Mouse (Mus musculus) heart, adult 9 months (tissue): ENCODE measurements at regions not wholly inside any gene's neighbourhood (a gene's known extent, or its start where the extent isn't known, plus 50 kb on each side); places are given as distances from the start of the nearest gene placed in this dataset.
A peak's percentile ranks its signal among the peaks of the same experiment; 100 is the strongest.

Source experiments
- DNase-seq, 2 experiments: peaks; one replicate each; pipeline ENCODE4 v3.0.0; 2022; ENCODE audit warnings: low spot score in 2 of 2

DNA sequence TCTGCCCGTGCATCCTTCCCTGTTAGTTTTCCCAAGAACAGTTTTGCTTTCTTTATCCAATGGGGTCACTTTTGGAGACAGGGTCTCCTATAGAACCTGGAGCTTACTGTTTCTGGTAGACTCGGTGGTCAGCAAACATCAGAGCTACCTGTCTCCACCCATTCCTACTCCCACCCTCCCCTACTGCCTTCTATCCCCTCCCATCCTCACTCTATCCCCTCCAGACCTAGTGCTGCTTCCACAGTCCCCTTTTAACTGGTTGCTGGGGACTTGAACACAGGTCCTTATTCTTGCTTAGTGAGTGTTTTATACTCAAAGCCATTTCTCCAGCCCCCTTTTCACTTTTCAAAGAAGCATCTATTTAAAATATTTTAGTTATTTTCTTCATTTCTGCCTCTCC lies 189.4 kb upstream of the Fat4 start:
- DNase-seq = no peak

DNA sequence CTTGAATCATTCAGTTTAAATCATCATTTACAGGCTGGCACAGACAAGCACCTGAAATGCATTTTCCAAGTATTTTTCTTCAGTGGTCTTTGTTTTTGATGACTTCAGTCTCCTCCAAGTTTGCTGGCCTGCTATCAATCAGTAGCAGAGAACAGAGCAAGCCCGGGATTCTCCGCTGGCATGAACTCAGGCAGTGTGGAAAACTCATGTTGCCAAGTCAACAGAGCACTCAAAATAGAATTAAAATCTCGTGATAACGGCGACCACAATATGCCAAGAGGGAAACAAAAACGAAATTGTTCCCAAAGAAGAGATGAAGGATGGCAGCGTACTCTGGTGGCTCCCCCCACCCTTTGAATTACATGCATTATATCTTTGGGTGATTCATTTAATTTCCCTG lies 190.9 kb upstream of the Fat4 start:
- no peak for DNase-seq

DNA sequence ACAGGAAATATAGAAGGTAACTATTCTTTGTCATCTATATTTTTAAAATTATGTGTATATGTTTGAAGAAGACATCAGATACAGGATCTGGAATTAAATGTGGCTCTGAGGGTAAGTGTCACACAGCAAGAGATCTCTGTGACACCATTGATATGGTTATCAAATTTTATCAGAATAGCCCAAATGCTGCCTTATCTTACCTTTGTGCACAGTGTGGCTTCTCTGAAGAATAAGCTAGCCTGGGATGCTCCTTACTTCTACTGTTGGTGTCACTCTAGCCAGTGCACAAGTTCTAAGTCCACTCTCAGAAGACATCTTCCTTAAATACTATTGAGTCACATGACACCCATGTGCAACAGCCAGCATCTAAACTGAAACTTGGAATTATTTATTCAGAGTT lies 194.0 kb upstream of the Fat4 start:
- no peak for DNase-seq

DNA sequence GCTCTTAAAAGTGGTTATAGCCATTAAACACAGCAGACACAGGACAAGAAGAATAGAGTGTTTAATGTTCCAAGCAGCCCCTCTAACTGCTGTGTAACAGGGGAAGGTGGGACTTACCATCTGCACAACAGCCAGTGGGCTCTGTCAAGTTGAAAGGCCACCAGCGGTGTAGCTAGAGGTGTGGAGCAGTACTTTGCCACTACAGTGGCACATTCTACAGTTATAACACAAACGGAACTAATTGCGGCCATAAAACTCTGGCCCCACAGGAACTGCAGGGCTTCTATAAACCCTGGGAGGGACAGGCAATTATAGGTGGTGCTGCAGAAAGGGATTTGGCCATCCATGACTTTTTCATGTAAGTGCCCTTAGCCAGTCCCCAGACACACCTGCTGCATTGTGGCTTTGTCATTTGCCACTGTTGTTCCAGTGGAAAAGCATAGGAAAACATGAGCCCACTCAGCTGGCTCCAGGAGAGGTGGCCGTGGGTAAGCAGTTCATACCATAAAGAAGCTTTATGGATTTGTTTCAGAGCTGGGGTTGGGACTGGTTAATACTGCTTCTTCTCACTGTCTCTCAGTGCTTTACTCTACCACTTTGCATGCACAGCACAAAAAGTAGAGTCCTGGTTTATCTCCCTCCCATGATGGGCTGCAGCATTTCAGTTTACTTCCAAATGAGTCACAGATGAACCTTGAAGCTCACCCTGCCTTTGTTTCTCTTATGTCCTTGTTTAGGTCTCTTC lies 199.8 kb upstream of the Ankrd50 start:
- no peak for DNase-seq

DNA sequence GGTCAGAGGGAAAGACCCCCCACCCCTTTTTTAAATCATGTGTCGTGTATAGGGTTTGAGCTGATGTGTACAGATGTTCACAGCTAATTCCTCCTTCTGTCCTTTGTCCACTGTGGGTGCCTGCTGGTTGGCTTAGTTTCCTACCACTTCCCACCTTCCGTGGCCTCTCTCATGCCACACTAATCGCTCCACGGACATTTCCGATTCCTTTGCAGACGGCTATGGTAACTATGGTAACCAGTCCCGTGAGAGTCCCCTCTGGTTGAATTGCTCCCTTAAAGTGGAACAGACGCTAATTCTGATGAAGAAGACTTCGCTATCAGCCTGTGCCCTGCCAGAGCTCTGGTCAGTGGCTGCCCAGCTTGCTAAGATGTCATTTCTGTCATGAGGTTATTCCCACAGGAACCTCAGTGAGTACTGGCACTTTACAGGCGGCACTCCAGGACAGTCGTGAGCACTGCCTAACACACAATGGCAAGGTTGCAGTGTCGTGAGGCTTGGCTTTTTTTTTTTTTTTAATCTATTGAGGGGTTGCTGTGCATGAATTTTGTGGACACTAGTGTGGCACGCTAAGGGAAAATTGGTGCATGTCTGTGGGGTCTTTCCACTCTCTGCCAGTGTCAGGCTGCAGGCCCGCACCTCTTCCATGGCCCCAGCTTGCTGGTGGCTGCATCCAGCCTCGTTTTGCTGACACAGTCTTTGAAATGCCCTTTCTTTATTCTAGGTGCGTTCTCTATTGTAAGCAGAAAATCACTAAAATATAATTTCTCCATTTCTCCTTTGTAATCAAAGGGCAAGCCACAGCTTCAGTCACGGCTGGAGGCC lies 179.2 kb upstream of the Ankrd50 start:
- DNase-seq = no peak

DNA sequence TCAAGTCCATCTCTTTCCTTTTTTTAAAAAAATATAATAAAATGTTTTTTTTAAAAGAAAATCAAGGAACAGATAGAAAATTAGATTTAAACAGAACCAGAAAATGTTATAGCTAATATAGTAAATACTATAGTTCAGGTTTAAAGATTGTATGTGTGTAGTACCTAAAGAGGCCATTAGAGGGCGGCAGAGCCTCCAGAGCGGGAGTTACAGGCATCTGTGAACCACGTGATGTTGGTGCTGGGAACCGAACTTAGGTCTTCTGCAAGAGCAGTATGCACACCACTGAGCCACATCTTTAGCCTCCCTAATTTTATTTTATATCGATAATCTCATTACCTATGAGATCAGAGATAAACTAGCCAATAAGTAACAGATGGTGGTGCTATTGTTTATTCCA lies 178.4 kb upstream of the Ankrd50 start:
- no peak for DNase-seq

DNA sequence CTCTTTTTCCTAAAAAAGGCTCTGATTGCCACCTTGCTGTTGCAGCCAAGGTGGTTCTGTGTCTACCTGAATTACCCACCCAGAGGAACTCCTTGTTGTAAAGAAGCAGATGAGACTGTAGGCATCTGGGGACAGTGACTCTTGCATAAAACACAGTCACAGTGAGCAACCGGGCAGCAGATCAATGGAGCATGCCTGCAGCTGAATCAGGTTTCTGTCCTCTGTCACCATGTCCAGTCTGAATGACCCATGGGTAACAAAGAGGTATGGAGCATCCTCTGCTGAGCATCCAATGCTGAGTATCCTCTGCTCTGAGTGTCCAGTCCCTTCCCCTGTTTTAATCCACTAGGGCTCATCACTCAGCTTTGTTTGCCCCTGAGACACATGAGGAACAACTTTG lies 172.1 kb upstream of the Ankrd50 start:
- no peak for DNase-seq

DNA sequence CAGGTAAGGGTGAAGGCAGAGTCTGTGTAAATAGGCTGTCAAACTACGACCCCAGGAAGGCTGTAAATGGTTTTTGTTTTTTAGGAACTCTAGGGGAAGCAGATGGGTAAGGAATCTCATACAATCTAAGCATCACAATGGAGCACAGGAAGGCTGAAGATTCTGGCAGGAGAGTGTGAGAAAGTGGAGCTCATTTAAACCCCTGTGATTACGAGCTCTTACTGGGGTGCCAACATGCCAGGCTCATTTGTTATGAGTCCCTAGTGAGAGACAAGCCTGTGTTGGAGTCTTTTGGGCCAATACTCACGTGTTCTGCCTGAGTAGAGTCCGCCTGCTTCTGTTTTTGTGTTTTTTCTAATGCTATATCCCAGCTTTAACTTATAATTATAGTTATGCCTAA lies 169.3 kb upstream of the Ankrd50 start:
- no peak for DNase-seq

DNA sequence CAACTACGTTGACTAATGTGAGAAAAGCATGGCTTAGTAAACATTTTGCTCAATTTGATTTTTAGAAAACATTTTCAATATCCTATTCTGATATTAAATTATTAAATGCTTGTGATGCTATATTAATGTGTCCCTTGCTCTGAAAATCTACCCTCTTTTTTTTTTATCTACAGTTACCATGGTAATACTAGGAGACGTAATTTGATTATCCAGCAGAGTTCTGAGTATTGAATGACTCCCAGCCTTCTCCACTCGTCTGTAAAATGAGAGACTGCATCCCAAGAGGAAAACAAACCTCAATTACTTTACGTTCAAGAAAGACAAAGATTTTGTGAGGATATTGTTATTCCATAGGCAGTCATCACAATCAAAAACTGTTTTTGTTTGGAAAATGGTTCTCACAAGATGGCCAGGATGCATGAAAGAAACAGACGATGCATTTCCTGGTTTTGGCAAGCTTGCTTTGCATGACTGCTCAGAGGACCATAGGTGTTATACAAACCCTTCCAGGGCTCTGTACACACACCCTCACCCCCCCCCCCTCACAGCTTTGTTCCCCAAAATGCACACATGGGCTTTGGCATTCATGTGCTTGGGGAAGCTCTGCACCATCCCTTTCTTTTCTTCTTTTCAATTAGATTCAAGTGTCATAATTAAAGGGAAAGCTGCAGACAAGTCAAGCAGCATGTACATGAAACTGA lies 168.5 kb upstream of the Ankrd50 start:
- DNase-seq = no peak

DNA sequence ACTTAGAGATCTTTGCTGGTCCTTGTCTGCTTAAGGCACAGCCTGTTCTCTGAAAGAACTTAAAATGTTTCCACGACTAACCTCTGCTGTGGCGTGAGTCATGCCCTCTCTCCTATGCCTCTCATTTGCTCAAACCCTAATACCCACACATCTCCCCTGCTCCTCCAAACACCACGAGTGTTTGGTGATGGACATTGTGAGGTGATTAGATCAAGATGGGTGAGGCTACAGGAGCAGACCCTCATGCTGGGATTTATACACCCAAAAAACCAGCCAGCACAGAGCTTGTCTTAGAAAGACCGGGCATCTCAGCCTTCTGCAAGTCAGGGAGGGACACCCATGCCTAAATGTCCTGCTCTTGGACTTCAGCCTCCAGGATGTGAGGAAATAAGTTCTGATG lies 165.5 kb upstream of the Ankrd50 start:
- DNase-seq = no peak

DNA sequence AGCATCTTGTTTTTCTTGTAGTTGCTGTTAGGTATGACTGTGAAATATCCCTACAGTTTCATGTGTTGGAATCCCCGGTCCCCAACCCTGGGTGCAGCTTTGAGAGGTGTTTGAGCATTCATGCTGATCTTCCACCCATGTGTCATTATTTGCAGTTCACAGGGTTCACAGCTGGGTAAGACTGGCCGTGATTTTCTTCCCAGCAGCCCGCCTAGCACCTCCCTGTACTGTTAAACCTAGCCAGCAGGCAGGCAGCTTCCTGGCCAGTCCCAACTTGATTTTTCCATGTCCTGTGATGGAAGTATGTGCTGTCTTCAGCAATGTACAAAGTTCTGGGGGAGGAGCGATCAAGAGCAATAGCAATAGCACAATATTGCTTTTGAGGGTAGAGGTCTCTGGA lies 164.0 kb upstream of the Ankrd50 start:
- no peak for DNase-seq

DNA sequence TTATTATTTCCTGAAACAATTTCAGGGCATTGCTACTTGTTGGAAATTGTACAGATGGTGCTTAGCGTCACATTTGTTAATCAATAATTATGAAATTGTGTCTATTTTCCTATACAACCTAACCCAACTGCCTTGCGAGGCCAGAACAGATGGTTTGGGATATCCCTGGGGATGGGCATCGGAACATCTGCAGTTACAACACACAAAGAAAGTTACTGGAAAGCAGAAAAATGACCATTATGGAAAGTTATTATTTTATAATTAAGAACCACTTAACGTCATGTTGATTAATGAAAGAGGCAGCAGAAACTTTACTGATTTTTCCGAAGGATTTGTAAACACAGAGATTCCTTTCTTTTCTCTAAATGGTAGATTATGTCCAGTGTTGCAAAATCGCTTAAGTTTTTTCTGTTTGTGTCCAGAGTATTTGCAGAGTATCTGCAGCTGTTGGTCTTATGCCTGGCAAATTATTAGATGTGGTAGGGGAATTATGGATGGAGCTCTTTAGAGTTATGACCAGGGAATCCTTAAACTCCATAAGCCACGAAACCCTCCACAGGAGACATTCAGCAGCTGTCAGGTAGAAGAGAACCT lies 163.2 kb upstream of the Ankrd50 start:
- no peak for DNase-seq

DNA sequence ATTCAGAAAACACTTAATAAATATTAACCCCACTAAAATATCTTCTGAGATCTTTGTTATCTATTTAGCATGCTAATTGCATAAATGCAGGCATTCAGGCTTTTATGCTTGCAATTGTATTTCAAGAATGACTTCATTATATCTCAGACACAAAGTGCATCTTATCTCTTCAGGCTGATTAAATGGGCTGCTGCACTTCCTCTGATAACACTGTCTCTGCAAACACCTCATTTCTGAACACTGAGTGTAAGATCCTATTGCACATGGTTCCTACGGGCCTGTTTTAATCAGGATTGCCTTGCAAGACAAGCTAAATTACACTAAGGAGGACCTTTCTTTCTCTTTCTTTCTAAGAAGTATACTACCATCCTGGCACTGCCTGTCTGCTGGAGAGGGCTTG lies 157.1 kb upstream of the Ankrd50 start:
- no peak for DNase-seq

DNA sequence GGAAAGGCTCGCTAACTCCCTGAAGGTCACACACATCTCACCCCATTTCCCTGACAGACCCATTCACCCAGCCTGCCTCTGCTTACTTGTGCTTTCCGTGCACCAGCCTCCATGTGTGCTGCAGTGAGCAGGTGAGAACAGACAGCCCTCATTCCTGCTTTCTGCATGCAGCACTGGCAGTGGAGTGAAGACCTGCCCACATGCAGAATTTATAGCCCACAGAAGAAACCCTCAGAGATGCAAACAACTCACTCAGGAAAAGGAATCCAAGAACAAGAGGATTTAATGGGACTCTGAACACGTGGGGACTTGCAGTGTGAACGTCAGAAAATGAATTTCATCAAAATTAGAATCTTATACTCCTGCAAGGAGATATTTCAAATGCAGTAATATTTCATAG lies 152.2 kb upstream of the Ankrd50 start:
- no peak for DNase-seq

DNA sequence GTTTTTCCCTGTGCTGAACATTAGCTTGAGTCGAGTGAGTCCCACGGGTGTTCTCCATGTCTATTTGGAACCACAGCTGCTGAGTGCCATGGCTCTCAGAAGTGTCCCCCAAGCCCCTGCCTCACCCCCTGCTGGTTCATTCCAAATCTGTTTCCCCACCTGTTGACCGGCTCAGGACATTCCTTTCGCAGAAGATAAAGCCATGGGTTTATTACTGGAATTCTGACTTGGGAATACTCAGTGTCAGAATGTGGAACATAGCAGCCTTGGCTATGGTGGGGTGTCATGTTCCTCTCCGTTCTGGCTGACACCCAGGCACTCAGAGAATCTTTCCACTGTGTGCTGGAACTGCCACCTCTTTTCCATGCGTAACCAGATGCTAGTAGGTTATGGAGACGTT lies 148.7 kb upstream of the Ankrd50 start:
- peak; percentile 19 to 21 for DNase-seq

DNA sequence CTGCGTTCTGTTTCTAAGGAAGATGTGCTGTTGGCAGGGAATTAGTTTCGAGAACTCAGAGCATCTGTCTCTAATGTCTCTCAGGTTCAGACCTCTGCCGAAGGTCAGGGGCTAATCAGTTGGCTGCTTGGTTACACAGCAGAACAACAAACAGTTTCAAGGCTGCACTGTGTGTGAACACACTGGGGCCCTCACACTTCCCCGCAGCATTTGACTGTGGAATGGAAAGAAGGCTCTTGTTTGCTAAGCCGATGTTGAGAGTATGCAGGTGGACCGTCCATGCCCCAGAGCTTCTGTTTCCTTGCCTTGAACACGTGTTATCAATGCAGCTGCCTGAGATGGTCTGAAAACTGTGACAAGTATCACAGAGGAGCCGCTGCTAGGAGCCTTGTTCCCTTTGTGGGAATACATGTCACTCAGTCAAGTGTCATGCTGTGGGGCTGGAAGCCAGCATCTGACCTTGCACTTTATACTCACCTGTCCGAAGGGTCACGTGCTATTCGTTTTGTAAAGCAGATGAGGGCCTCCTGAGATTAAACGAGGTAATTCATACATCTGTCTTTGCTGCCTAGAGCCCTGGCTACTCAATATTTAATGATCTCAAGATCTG lies 141.0 kb upstream of the Ankrd50 start:
- no peak for DNase-seq

DNA sequence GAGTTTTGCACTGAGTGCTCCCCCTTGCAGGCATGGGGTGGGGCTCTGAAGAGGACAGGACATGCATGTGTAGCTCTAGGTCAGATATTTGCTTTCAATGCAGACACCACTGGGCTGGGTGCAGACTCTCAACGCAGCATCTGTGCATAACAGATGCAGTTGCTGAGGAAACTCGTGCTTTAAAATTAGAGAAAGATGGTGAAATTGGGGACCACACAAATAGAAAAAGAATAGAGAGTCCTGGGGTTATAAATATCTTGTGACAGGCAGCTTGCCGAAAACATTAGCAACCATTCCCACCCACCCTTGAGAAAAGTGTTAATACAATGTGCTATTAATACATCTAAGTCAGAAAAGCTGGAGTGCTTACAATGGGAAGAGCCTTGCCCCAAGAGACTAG lies 133.3 kb upstream of the Ankrd50 start:
- no peak for DNase-seq

DNA sequence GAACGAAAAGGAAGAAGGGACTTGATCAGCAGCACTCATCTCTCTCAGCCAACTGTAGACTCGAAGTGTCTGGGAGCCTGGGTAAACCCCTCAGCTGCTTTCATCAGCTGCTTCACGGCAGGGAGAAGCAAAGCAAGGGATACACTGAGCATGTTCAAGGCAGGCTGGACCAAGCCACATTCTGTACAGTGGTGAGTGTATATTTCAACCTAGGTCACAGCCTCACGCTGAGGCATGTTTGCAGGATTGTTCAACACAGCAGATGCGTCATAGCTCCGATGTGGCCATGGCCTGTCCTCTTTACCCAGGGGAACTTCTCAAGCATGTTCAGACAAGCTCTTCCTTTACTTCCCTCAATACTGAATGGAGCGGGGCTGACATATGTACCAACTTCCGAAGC lies 132.6 kb upstream of the Ankrd50 start:
- DNase-seq = no peak

DNA sequence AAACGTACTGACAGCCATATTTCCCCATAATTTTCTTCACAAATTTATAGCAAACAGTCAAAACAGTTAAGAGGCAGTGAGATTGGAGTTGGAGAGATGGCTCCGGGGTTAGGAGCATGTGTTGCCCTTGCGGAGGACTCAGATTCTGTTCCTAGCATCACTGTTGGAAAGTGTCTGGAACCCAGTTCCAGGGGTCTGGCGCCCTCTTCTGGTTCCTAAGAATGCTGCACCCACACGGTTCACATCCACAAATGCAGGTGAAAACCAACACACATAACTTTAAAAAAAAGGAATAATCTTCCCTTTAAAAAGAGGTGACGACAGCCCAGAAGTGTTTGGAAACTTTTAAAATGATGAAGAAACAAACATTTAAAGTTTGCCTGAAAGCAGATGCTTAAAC lies 129.1 kb upstream of the Ankrd50 start:
- no peak for DNase-seq

DNA sequence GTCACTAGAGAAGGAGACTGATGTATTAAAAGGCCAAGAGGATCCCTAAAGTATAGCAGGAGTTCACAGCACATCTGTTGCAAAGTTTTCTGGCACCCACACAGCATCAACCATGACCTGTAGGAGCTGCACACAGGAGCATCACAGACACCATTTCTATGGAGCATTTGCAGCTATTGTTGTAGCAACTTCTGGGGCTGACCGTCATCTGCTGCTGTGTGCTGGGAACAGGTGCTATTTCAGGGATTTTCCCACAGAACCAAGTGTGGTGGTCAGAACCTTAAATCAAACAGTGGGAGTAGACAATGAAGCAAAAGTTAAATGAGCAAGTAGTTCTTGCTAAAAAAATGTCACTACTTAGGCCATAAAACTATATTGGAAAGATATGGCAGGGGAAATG lies 106.9 kb upstream of the Ankrd50 start:
- no peak for DNase-seq

DNA sequence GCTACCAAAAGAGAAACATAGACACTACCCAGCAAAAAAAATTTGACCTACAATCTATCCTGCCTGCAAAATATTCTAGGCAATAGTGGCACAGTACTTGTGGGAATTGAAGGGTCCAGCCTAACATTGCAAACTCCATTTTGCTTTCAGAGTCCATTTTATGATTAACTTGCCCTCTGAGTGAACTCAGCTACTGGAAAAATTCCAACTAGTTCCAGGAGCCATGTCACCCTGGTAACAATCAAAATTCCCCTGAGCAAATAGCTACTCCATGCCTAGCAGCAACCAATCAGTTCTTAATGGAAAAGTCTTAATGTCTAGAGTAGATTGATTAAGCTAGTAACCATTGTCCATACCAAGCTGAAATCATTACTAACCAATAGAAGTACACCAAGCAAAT lies 104.3 kb upstream of the Ankrd50 start:
- DNase-seq = no peak

DNA sequence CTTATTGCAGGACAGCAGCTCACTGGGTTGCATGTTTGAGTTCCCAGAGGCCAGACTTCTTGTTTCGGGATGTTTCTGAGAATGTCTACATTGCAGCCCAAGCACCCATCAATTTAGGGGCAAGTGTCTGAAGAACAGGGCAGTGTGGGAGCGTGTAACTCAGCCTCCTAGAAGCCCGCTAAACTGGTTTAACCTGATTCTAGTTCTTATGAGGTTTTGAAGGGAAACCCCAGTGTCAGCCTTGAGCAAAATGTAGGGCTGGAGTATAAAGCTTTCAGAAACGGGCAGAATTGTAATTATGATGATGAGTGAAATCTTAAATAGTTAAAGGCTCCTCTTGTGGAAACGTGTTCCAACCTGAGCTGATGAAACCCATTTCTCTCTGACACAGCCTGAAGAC lies 100.9 kb upstream of the Ankrd50 start:
- no peak for DNase-seq
